Mouse (Mus musculus) cortical plate, adult 2 months (tissue): ENCODE data around the gene Slc22a21.

Source experiments
- CTCF ChIP-seq: fragments of 200-500 bp; IDR thresholded peaks from 2 replicates; pipeline ENCODE4 v1.5.1; 2011; ENCODE audit warnings: mild to moderate bottlenecking, control low read depth, low read length; ENCODE audit not compliant: insufficient read depth; ENCODE audit errors: extremely low read depth
- POLR2A ChIP-seq: fragments of 200-500 bp; IDR thresholded peaks from 2 replicates; pipeline ENCODE4 v1.6.1; 2011; ENCODE audit warnings: mild to moderate bottlenecking, low read length, control low read depth; ENCODE audit not compliant: insufficient read depth; ENCODE audit errors: extremely low read depth

DNA sequence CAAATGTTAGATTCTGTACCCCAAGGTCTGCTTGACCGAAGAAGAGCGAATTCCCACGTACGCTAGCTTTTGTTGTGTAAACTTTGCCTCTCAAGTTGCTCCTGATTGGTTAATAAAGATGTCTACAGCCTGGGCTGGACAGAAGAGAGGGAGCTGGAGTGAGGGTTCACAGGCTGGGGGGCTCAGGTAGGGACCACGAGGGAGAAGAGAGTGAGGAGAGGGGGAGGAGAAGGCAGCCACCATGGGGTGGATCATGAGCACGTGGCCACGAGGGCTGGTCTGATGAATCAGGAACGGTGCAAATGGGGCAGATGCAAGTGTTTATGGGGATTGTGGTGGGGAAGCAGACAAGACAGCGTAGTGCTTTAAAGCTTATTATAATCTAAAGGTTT lies 75.6 kb downstream of the Slc22a21 start:
- TF ChIP-seq CTCF (no peak), POLR2A (no peak)
